Mouse (Mus musculus) G1E-ER4 (cell line): ENCODE data around the gene Ackr4. TPM values are rescaled to one million over a fixed set of nuclear protein-coding genes. Genes with fewer than 3 reads are reported as not detected.

Experiments used
- GATA1 ChIP-seq: IDR thresholded peaks from one replicate; pipeline ENCODE4 v1.8.0; 2012; ENCODE audit warnings: low read length, inconsistent platforms
- polyA plus RNA-seq: library from polyadenylated mRNA; stranded (reverse); fragments of >175 nt; gene quantifications from 2 replicates; pipeline ENCODE4 v1.2.3, GENCODE M21; 2012

Ackr4 gene
- not detected in 2 replicates for polyA plus RNA-seq

GRCm38 (mm10) chr9:104126833-104127232 lies at the start of gene Ackr4:
Gene Ackr4 (minus strand): TSS chr9:104126933.
- TF ChIP-seq GATA1, result no peak

- TF ChIP-seq GATA1, result no peak
Measured at GRCm38 (mm10) chr9:104172342-104172741, 45.6 kb upstream of the Ackr4 start.

DNA sequence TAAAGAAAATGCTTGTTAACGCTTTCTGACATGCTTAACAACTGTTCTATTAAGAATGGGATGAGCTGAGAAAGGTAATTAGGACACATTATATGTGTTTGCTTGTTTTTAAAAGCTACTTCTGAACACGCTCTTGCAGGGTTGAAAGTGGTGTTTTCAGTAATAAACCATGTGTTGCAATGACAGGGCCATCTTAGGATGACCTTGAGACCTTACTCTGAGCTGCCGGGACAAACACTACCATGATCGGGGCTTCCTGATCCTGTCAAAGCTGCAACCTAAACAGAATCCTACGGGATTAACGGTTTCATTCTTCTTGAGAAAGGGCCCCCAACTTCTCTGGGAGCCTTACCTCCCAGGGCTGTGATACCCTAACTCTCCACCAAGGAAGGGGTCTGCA lies 44.9 kb upstream of the Ackr4 start:
- TF ChIP-seq GATA1, result no peak

DNA sequence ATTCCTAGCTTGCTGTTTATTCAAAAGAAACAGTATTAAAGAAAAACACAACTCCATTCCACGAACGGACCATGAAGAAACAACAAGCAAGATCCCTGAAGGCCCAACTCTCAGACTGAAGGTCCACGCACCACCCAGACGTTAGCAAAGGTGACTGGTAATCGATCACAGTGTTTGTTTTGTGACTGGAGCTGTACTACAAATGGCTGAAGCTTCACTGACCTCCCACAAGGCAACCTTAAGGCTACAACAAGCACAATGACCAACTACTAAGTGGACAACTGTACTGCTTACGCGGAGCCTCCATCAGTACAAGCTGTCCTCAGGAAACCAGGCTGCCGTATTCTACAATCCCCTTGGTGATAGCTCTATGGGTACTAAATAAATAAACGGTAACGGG lies 43.3 kb upstream of the Ackr4 start:
- TF ChIP-seq GATA1, result no peak

GRCm38 (mm10) chr9:104165926-104166325 lies 39.2 kb upstream of the Ackr4 start:
- no peak for TF ChIP-seq GATA1

- TF ChIP-seq GATA1, result no peak
Measured at GRCm38 (mm10) chr9:104164194-104164593, 37.5 kb upstream of the Ackr4 start.

DNA sequence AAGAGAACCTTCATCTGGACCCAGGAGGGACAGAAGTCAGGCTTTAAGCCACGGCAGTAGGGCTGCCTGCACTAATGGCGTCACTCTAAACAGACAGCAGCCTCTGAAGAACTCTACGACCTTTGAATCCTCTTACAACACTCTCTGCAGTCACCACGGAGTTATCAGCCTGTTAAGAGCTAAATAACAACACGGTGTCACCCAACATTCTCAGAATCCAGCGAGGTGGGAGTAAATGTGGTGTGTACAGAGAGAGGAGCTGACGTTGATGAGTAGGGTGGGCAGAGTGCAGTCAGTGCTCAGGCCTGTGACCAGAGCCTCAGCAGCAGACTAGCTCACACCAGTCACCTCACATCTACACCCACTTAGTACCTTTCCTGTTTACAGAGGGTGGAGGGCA lies 34.4 kb upstream of the Ackr4 start:
- no peak for TF ChIP-seq GATA1

DNA sequence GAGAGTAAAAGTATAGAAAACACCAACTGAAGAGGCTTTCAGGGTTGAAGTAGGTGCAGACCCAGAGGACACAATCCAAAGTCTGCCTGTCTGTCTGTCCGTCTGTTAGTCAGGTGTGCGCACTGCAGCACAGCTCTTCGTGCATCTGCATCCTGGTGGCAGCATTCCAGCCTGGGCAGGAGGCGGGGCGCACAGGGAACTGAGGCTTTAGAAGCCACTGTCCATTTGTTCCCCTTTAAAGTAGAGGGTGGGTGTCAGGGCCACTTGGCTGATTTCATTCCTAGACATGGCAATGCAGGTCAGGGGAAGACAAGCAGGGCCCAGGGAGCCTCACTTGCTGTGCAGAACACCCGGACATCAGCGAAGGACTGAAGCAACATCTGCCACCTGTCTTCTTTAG lies 30.6 kb upstream of the Ackr4 start:
- no peak for TF ChIP-seq GATA1

DNA sequence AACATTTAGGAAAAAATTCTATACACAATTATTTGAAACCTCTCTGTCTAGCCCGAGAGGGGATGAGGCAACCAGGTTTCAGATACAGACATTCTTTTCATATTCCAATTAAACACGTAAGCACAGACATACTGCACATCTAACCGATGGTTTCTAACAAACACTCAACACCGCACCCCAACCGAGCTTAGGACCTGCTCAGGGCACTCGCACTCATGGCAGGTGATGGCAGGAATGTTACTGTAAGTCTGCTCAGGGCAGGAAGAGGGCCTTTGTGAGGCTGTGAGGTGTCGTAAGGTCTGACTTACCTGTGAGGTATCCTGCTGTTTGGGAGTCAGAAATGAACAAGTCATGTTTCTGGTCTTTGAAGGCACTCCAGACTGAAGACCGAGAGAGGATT lies 29.8 kb upstream of the Ackr4 start:
- no peak for TF ChIP-seq GATA1

- TF ChIP-seq GATA1, result no peak
Measured at GRCm38 (mm10) chr9:104155100-104155715, 28.5 kb upstream of the Ackr4 start.

GRCm38 (mm10) chr9:104152121-104152520 lies 25.4 kb upstream of the Ackr4 start:
- no peak for TF ChIP-seq GATA1

DNA sequence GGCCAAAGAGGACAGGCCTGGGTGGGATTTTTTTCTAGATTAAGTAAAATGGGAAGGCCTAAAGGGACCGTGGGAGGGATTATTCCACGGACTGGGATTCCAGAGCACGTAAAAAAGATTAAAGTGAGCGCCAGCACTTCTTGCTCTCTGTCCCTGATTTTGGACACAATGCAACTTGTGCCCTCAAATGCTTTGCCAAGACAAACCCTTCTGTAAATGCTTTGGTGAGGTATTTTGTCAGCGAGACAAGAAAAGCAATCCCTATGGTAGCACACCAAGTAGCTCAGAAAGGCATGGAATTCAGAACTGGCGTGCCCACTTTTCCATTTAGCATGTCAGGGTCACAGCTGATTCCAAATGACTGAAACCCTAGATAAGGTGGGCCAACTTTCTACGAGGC lies 22.2 kb upstream of the Ackr4 start:
- TF ChIP-seq GATA1, result no peak

GRCm38 (mm10) chr9:104146683-104147082 lies 19.9 kb upstream of the Ackr4 start:
- no peak for TF ChIP-seq GATA1

DNA sequence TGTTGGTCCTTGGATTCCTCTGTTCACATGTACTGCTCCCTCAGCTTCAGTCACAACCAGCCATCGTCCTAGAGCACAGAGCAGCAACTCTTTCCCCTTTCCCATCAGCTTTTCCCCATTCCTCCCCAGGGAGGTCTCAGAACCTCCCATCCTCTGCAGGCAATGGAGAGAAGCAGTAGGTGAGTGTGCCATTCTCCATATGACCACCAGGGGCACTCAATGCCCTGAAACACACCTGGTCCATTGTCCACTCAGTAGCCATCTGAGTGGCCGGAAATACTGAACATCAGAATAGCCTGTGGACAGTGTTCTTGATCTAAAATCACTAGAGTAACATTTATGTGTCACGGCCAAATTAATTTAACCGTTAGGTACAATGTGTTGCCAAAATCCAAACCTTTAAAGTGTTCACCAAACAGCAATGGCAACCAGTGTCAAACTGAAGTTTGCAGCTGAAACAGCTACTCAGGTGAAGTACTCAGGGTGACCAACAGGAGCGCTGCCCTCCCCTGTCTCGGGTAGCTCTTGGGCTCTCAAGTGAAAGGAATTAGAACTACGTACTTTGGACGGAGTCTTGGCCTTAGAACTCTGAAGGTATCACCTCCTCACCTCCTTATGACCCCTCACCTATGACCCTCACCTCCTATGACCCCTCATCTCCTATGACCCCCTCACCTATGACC lies 17.7 kb upstream of the Ackr4 start:
- TF ChIP-seq GATA1, result no peak

- no peak for TF ChIP-seq GATA1
Measured at GRCm38 (mm10) chr9:104142805-104143204, 16.1 kb upstream of the Ackr4 start.

DNA sequence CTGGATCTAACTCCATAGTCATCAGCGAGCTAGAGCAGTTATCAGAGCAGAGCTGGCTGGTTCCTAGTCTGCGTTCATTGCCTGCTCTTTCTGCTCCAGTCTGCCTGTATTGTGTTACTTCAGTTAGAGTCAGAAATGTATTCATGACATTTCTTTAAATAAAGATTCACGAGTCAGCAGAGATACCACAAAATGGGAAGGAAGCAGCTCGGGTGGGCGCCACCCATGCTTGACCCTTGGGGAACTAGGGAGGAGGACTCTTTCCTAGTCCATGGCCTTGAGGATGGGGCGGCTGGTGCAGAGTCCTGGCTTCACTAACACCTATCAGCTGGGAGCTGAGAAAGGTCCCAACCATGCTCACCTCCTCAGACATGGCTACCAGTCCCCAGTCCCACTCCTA lies 13.6 kb upstream of the Ackr4 start:
- TF ChIP-seq GATA1, result no peak

DNA sequence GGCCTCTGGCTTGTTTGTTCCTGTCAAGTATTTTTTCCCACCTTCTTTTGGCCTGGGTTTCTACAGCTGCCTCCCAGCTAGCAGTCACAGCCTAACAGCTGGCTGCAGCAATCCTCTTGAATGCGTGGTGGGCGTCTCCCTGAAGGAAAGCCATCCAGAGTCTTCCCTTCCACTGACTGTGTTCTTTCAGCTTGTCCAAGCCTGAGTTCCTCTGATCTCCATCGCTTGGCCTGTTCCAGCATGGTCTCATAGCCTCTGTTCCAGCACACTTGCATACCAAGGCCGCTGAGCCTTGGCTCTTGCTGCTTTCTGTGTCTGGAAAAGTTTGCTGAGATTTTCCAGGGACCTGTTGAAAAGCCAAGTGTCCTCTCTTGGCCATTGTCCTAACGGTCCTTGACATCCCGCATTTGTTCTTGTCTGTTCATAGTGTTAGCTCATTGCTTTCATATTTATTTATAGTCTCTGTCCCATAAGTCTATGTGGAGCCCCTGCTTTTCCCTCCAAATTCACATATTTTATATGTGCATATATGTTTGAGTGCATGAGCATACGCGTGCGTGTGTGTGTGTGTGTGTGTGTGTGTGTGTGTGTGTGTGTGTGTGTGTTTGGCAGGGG lies 3.5 kb upstream of the Ackr4 start:
- no peak for TF ChIP-seq GATA1
